Mouse (Mus musculus) activated CD4-positive, CD25-positive, alpha-beta regulatory T cell, adult 4 months (primary cell): Measurements from ENCODE around the gene Kctd2. TPM values are rescaled to one million over a fixed set of nuclear protein-coding genes. Genes with fewer than 3 reads are reported as not detected.
"Not testable (repeated sequence)": the region's sequence is repeated elsewhere in the genome, so short reads cannot be mapped to it uniquely, and the experiment has no call there.

Experiments used
- ATAC-seq: one replicate; pipeline ENCODE4 v1.8.0; 2017
- polyA plus RNA-seq, 2 experiments: library from polyadenylated mRNA; unstranded; fragments of 100-300 nt; shearing (Covaris generic); gene quantifications; one replicate each; pipeline ENCODE4 v1.2.1; 2017

The Kctd2 gene
- polyA plus RNA-seq, 2 experiments from 2014 or later: 6.9 to 12.2 TPM

DNA sequence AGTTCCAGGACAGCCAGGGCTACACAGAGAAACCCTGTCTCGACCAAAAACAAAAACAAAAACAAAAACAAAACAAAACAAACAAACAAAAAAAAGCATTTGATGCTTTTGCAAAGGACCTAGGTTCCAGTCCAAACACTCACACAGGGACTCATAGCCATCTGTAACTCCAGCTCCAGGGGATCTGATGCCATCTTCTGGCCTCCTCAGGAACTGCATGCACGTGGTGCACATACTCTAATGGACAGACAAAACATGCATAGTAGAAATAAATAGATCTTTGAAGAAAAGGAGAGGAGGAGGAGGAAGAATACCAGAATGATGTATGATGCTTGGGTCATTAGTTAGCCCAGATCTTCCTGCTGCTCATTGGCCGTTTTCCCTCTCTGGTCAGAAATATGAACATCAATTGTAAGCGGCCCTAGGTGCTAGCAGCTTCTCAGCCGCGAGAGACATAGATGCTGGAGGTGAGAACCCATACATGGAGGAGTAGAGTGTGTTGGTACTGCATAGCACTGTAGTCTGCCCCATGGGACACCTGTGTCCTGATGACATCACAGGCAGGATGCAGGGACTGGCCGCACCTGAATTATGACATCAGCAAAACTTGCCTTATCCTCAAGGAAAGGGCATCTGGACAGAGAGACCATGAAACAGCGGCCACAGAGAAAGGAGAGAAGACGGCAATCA lies 20.1 kb downstream of the Kctd2 start, which contains the start of gene Trim80:
Gene Trim80 (plus strand): TSS at position 640 of the 690 bp plus-strand sequence.
- no peak for ATAC-seq

DNA sequence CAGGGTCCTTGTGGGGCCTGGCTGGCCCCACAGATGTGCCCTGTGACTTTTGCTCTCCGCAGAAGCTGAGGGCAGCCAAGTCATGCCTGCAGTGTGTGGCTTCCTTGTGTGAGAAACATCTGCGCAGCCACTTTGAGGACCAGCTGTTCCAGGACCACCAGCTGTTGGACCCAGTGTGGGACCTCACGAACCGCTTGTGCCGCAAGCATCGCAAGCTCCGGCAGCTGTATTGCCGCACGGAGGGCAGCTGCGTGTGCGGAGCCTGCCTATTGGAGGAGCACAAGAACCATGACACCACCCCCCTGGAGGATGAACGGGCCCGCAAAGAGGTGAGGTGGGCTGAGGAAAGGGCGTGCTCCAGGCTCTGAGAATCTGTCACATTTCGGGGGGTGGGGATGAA lies 21.5 kb downstream of the Kctd2 start:
- no peak for ATAC-seq

DNA sequence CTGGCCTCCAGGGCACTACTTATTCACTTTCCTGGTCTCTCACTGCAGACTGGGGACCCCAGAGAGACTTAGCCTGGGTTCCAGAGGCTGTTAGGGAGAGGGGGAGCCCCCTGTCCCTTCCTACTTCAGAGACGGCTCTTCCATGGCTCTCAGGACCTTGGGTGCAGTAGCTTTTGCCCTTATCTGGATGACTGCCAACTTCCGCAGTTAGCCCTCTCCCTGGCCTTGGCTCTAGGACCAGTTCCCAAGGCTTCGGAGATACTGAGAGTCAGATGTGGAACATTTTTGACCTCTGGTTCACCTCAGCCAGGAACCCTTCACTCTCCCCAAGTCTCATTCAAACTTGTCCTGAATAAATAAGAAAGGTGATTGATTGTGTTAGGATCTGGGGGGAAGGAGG lies 27.0 kb downstream of the Kctd2 start:
- ATAC-seq: no peak

DNA sequence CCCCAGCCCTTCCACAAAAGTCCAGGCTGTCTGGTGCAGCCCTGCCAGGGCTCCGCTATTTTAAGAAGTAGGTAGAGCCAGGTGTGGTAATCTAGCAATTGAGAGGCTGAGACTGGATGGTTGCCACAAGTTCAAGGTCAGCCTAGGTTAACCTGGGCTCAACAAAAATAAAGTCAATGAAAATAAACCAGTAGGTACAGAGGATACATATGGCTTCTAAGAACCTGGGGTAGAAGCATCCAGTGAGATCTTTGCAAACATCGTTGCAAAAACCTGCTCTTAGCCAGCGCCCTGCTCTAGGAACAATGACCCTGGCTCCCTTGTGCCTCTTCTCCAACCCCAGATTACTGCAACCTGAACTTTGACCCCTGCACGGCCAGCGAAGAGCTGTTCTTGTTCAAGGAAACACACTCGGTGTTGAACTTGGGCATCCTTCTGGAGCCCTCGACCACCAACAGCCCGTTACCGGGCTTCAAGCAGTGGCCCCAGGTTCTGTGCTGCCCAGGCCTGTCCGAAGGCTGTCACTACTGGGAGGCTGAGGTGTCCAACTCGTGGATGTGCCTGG lies 27.5 kb downstream of the Kctd2 start:
- ATAC-seq: no peak

GRCm38 (mm10) chr11:115448075-115448474 lies 28.1 kb downstream of the Kctd2 start:
- ATAC-seq: no peak

DNA sequence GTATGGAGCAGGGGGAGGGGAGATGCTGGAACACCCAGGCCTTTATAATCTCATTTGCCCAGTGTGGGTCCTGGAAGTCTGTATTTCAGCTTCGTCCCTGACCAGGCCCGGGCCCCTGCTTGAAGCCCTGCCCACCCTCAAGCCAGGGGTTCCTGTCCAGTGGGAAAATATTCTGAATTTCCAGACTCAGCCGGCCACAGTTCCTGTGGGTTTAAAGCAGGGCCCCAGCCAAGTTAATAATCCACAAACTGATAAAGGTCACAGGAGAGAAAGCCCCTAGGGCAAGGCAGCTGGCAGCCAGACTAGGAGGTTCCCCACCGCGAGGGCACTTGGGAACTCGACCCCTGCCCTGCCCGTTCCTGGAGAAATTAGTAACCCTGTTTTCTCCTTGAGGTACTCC lies 29.1 kb downstream of the Kctd2 start:
- no peak for ATAC-seq

- no peak for ATAC-seq
These were observed 30.2 kb downstream of the Kctd2 start for GRCm38 (mm10) chr11:115450176-115450575.

- ATAC-seq: peak; percentile 96
These were observed 31.9 kb downstream of the Kctd2 start for GRCm38 (mm10) chr11:115451781-115452241.

DNA sequence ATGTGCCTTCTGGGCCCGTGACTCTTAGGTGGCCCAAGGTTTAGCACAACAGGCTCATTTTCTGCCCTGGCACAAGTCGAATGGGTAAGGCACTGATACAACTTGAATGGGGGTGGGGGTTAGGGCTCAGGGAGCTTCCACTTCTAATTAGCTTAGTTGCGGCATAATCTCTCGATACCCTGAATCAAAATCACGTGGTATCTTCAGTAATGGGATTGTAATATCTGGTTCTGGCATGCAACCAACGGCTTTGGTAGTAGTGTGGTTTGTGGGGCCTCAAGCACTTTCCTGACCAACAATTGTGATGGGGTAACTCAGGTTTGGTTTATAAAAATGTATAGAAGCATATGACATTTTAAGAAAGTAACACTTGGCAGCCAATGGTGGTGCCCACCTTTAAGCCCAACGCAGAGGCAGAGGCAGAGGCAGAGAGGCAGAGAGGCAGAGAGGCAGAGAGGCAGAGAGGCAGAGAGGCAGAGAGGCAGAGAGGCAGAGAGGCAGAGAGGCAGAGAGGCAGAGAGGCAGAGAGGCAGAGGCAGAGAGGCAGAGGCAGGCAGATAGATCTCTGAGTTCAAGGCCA lies 32.4 kb downstream of the Kctd2 start:
- ATAC-seq: no peak

- no peak for ATAC-seq
These were observed 33.4 kb downstream of the Kctd2 start for GRCm38 (mm10) chr11:115453306-115453705.

DNA sequence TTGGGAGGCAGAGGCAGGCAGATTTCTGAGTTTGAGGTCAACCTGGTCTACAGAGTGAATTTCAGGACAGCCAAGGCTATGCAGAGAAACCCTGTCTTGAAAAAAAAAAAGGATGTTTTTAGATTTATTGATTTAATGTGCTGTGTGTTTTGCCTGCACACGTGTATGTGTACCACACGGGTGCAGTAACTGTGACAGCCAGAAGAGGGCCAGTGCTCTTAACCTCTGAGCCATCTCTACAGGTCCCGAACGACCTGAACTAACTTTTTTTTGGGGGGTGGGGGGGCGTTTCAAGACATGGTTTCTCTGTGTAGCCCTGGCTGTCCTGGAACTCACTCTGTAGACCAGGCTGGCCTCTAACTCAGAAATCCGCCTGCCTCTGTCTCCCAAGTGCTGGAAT lies 34.9 kb downstream of the Kctd2 start:
- ATAC-seq: not testable (repeated sequence)

- no peak for ATAC-seq
These were observed 35.7 kb downstream of the Kctd2 start for GRCm38 (mm10) chr11:115455619-115456018.

GRCm38 (mm10) chr11:115456182-115456581 lies 36.3 kb downstream of the Kctd2 start:
- ATAC-seq: no peak

DNA sequence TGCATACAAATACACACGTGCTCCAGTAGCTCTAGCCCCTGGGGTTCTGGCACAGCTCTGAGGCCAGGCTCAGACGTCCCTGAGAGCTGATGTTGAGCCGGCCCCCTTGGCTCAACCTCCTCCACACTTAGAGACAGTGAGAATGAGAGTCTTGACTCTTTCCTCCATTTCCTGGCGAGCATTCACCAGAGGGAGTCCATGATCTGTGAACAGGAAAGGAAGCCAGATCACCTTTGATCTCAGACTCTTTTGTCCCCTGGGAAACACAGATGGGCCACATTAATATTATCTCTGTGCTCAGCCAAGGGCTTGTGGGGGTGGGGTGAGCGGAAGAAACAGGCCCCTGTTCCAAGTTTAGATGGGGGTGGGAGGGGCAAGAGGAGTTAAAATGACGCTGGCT lies 37.5 kb downstream of the Kctd2 start:
- no peak for ATAC-seq

DNA sequence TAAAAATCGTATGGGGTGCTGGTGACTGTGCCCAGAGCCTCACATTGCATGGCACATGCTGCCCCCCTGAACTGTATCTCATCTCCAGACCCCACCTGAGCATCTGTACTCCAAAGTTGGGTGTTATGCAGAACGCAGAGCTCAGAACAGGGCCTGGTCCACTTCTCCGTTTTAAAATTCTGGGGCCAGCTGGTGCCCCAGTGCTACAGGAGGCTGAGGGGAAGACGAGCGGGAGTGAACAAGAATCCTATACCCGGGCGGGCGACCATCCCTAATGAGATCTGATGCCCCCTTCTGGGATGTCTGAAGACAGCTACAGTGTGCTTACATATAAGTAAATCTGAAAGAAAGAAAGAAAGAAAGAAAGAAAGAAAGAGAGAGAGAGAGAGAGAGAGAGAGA lies 41.0 kb downstream of the Kctd2 start:
- no peak for ATAC-seq

- no peak for ATAC-seq
These were observed 41.9 kb downstream of the Kctd2 start for GRCm38 (mm10) chr11:115461846-115462242.

DNA sequence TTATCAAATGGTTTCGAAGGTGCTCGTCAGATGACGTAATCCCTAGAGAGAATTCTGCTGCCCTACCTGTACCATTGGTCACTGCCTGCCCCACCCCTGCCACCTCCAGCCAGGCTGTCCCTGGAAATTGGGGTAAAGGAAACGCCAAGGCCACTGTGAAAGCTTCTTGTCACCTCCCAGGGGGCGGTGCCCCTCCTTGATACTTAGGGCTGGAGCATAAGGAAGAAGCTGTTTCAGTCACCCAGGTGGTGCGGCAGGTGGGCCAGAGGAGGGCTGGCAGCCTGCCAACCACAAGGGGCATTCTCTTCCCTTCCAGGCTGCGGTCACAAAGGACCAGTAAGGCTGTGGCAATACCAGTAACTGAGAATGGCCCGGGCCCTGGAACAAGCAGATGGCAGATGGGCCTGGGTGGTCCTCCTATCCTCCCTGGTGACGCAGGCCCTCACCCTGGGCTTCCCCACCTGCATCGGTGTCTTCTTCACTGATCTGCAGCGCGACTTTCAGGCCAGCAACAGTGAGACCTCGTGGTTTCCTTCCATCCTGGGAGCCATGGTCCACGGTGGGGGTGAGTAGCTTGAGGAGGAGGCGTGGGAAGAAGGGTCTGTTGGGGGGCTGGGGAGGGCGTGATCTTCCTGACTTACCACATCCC lies 42.4 kb downstream of the Kctd2 start, which contains the start of gene Slc16a5:
Gene Slc16a5 (plus strand): TSS at position 232 of the 649 bp plus-strand sequence.
- ATAC-seq: peak; percentile 27

GRCm38 (mm10) chr11:115463397-115463796 lies 43.5 kb downstream of the Kctd2 start:
- ATAC-seq: peak; percentile 64

DNA sequence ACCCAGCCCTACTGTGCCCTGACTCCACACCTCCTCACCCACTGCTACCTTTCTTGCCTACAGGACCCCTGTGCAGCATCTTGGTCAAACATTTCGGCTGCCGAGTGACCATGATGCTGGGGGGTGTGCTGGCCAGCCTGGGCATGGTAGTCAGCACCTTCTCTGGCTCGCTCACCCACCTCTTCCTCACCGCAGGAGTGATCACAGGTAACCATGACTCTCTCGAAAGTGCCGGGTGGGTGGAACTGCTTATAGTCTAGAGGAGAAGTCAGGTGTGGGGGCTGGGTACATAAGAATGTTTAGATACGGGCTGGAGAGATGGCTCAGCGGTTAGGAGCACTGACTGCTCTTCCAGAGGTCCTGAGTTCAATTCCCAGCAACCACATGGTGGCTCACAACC lies 44.9 kb downstream of the Kctd2 start:
- no peak for ATAC-seq

GRCm38 (mm10) chr11:115467217-115467618 lies 47.3 kb downstream of the Kctd2 start:
- no peak for ATAC-seq

- no peak for ATAC-seq
These were observed 52.3 kb downstream of the Kctd2 start for GRCm38 (mm10) chr11:115472183-115472582.

DNA sequence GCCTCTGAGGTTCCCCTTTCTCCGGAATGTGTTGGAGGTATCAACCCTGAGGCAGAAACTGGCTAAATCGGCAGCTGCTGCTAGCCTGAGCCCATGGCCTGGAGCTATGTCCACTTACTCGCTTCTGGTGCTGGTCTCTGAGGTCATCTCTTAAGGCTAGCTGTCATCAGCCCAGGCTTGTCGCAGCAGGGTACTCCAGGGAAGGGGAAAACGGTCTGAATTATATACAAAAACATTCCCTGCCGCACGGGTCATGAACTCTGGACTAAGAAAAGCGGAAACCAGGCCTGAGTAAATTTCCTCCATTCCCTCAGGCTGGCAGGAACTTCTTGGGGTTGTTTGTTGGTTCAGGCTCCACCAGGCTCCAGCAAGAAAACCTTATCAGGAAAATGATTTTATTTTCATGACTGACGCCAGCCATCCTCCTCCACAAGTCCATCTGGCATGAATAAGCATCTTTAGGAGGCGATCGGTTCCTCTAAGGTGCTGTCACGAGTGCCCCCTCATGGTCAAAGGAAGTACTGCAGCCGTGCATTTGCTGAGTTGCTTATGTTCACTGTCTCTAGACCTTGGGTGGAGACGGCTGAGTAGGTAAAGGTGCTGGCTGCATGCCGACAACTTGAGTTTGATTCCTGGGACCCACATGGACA lies 53.8 kb downstream of the Kctd2 start:
- no peak for ATAC-seq
